Mouse (Mus musculus) liver, postnatal 0 days (tissue): ENCODE results near the gene Arhgap28. TPM values are rescaled to one million over a fixed set of nuclear protein-coding genes. Genes with fewer than 3 reads are reported as not detected.

Experiments used
- ATAC-seq: fragments of 200-750 bp; cut with Nextera tagmentation; 2 replicates; pipeline ENCODE4 v1.8.0; 2017; ENCODE audit warnings: mild to moderate bottlenecking, moderate library complexity
- DNase-seq: peaks from one replicate; pipeline ENCODE4 v3.0.0-alpha.2; 2016
- H3K27ac ChIP-seq: fragments of 300-500 bp; sonication (generic); 2 replicates; pipeline ENCODE4 v1.5.1; 2014; ENCODE audit warnings: antibody characterized with exemption, moderate library complexity, mild to moderate bottlenecking, low read depth
- H3K27me3 ChIP-seq: fragments of 300-500 bp; sonication (generic); 2 replicates; pipeline ENCODE4 v1.6.1; 2014; ENCODE audit warnings: low read length, control low read depth, mixed read lengths; ENCODE audit not compliant: insufficient read depth
- H3K36me3 ChIP-seq: fragments of 300-500 bp; sonication (generic); replicated peaks from 2 replicates; pipeline ENCODE4 v1.6.1; 2014; ENCODE audit warnings: mild to moderate bottlenecking, control low read depth, low read length, moderate library complexity, mixed read lengths; ENCODE audit not compliant: insufficient read depth
- H3K4me1 ChIP-seq: fragments of 300-500 bp; sonication (generic); 2 replicates; pipeline ENCODE4 v1.6.1; 2014; ENCODE audit warnings: antibody characterized with exemption, mild to moderate bottlenecking, control low read depth; ENCODE audit not compliant: insufficient read depth
- H3K4me2 ChIP-seq: fragments of 300-500 bp; sonication (generic); 2 replicates; pipeline ENCODE4 v1.6.1; 2014; ENCODE audit warnings: low read depth, mild to moderate bottlenecking, low read length, moderate library complexity, mixed read lengths
- H3K4me3 ChIP-seq: fragments of 300-500 bp; sonication (generic); 2 replicates; pipeline ENCODE4 v1.5.1; 2014; ENCODE audit warnings: low read depth, low read length
- H3K9ac ChIP-seq: fragments of 300-500 bp; sonication (generic); replicated peaks from 2 replicates; pipeline ENCODE4 v1.6.1; 2014; ENCODE audit warnings: mild to moderate bottlenecking, moderate library complexity
- H3K9me3 ChIP-seq: fragments of 300-500 bp; sonication (generic); 2 replicates; pipeline ENCODE4 v1.6.1; 2016; ENCODE audit warnings: mild to moderate bottlenecking, control low read depth, low read length, mixed read lengths
- CTCF ChIP-seq: sonication (generic); IDR thresholded peaks from 2 replicates; pipeline ENCODE4 v1.5.1; 2016; ENCODE audit warnings: antibody characterized with exemption, low read depth
- EP300 ChIP-seq: IDR thresholded peaks from 2 replicates; pipeline ENCODE4 v1.6.1; 2016; ENCODE audit warnings: antibody characterized with exemption, low read depth, mild to moderate bottlenecking
- WGBS: fragments of 180-500 bp; shearing (Covaris S2); extraction: QIAGEN DNeasy Blood & Tissue Kit; methylation state at CpG from one replicate; pipeline ENCODE4 v1.1.7; 2014; ENCODE audit not compliant: insufficient replicate concordance; 5-methylcytosine and 5-hydroxymethylcytosine counted together
- polyA plus RNA-seq: library from polyadenylated mRNA; unstranded; fragments of >200 nt; fragmentation: Nextera tagmentation; extraction: Ambion mirVana; gene quantifications from 2 replicates; pipeline ENCODE4 v1.2.1, GENCODE M21; 2015

Gene Arhgap28
- polyA plus RNA-seq, 1 experiment from 2014 or later, result 0.48 TPM

- no peak overlapping the region for H3K4me2 ChIP-seq
- H3K4me3 ChIP-seq, result no peak overlapping the region
- H3K27me3 ChIP-seq, result no peaks in the 10 kb centered on the region
- no peaks in the 10 kb centered on the region for H3K36me3 ChIP-seq
- no peaks in the 10 kb centered on the region for H3K9me3 ChIP-seq
- no peak overlapping the region for H3K9ac ChIP-seq
- TF ChIP-seq CTCF, result no peak
- no peak for TF ChIP-seq EP300
- ATAC-seq (no peak), DNase-seq (no peak)
- no peaks in the 10 kb centered on the region for H3K4me1 ChIP-seq
- WGBS, result 83% methylated on average over 7 of the region's 7 CpGs
- H3K27ac ChIP-seq, result no peak overlapping the region
Measured at GRCm38 (mm10) chr17:67918201-67918600, 85.7 kb downstream of the Arhgap28 start.

- DNase-seq (no peak), ATAC-seq (no peak)
- Histone ChIP-seq H3K36me3 (no peaks in the 10 kb centered on the region), H3K27me3 (no peaks in the 10 kb centered on the region), H3K4me1 (no peaks in the 10 kb centered on the region), H3K9me3 (no peaks in the 10 kb centered on the region), H3K9ac (no peak overlapping the region), H3K4me2 (no peak overlapping the region), H3K4me3 (no peak overlapping the region), H3K27ac (no peak overlapping the region)
- no peak for TF ChIP-seq EP300
- TF ChIP-seq CTCF, result no peak
- WGBS, result 72% methylated on average over 2 of the region's 2 CpGs
Measured at GRCm38 (mm10) chr17:67916901-67917300, 87.0 kb downstream of the Arhgap28 start.

GRCm38 (mm10) chr17:67912640-67913039 lies 91.3 kb downstream of the Arhgap28 start:
- Histone ChIP-seq H3K36me3 (no peaks in the 10 kb centered on the region), H3K27ac (no peak overlapping the region), H3K27me3 (no peaks in the 10 kb centered on the region), H3K4me2 (no peak overlapping the region), H3K4me3 (no peak overlapping the region), H3K9ac (no peak overlapping the region), H3K4me1 (no peaks in the 10 kb centered on the region), H3K9me3 (no peaks in the 10 kb centered on the region)
- WGBS, result 56% methylated on average over 12 of the region's 12 CpGs
- no peak; the same call in 1 of the 2 replicates for ATAC-seq
- TF ChIP-seq EP300 (no peak), CTCF (peak; percentile 60)
- DNase-seq, result peak; percentile 20

GRCm38 (mm10) chr17:67912051-67912450 lies 91.9 kb downstream of the Arhgap28 start:
- no peak for ATAC-seq
- Histone ChIP-seq H3K4me3 (no peak overlapping the region), H3K4me1 (no peaks in the 10 kb centered on the region), H3K36me3 (no peaks in the 10 kb centered on the region), H3K27me3 (no peaks in the 10 kb centered on the region), H3K27ac (no peak overlapping the region), H3K4me2 (no peak overlapping the region), H3K9ac (no peak overlapping the region), H3K9me3 (no peaks in the 10 kb centered on the region)
- TF ChIP-seq EP300 (no peak), CTCF (no peak)
- no peak for DNase-seq
- 73% methylated on average over 11 of the region's 11 CpGs for WGBS

DNA sequence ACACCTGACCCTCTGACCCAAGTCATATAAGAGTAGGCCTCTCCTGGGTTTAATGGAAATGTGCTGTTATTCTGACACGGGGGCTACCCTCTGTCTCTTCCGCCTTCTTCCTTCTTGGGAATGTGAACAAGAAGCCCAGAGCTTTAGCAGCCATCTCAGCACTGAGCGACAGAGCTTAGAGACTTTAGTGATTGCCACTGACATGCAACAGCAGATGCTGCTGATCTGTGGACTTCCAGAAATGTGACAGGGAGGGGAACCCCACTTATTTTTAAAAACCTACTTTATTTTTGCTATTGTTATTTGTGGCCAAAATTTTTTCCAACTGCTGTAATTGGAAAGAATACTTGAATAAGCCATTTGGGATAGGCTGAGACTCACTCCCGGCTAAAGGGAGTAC lies 95.4 kb downstream of the Arhgap28 start:
- Histone ChIP-seq H3K27me3 (no peaks in the 10 kb centered on the region), H3K27ac (no peak overlapping the region), H3K9me3 (no peaks in the 10 kb centered on the region), H3K4me2 (no peak overlapping the region), H3K36me3 (no peaks in the 10 kb centered on the region), H3K4me1 (no peaks in the 10 kb centered on the region), H3K4me3 (no peak overlapping the region), H3K9ac (no peak overlapping the region)
- ATAC-seq, result no peak
- WGBS, result 81% methylated on average over 4 of the region's 4 CpGs
- no peak for TF ChIP-seq CTCF
- TF ChIP-seq EP300, result no peak
- DNase-seq, result no peak

- TF ChIP-seq EP300 (no peak), CTCF (no peak)
- H3K27ac ChIP-seq, result no peak overlapping the region
- 74% methylated on average over 4 of the region's 4 CpGs for WGBS
Measured at GRCm38 (mm10) chr17:67908137-67908536, 95.8 kb downstream of the Arhgap28 start.

GRCm38 (mm10) chr17:67907532-67908054 lies 96.3 kb downstream of the Arhgap28 start:
- H3K27ac ChIP-seq, result no peak overlapping the region
- no peak overlapping the region for H3K4me2 ChIP-seq
- no peaks in the 10 kb centered on the region for H3K4me1 ChIP-seq
- no peak for DNase-seq
- TF ChIP-seq CTCF (no peak), EP300 (no peak)
- no peak overlapping the region for H3K4me3 ChIP-seq
- no peaks in the 10 kb centered on the region for H3K9me3 ChIP-seq
- no peak overlapping the region for H3K9ac ChIP-seq
- WGBS, result 86% methylated on average over 10 of the region's 10 CpGs
- no peak for ATAC-seq
- H3K36me3 ChIP-seq, result no peaks in the 10 kb centered on the region
- no peaks in the 10 kb centered on the region for H3K27me3 ChIP-seq

More at GRCm38 (mm10) chr17:67908137-67908536, 95.8 kb downstream of the Arhgap28 start:
- Histone ChIP-seq H3K9ac (no peak overlapping the region), H3K27me3 (no peaks in the 10 kb centered on the region), H3K9me3 (no peaks in the 10 kb centered on the region), H3K4me1 (no peaks in the 10 kb centered on the region), H3K4me2 (no peak overlapping the region), H3K36me3 (no peaks in the 10 kb centered on the region), H3K4me3 (no peak overlapping the region)
- ATAC-seq (no peak), DNase-seq (no peak)
